Mouse (Mus musculus) liver, postnatal 0 days (tissue): ENCODE data around the gene Vmn1r203. TPM values are rescaled to one million over a fixed set of nuclear protein-coding genes. Genes with fewer than 3 reads are reported as not detected.
"Not testable (repeated sequence)": the region's sequence is repeated elsewhere in the genome, so short reads cannot be mapped to it uniquely, and the experiment has no call there.

ENCODE experiments used
- ATAC-seq: fragments of 200-750 bp; cut with Nextera tagmentation; 2 replicates; pipeline ENCODE4 v1.8.0; 2017; ENCODE audit warnings: mild to moderate bottlenecking, moderate library complexity
- DNase-seq: peaks from one replicate; pipeline ENCODE4 v3.0.0-alpha.2; 2016
- H3K27ac ChIP-seq: fragments of 300-500 bp; sonication (generic); 2 replicates; pipeline ENCODE4 v1.5.1; 2014; ENCODE audit warnings: antibody characterized with exemption, moderate library complexity, mild to moderate bottlenecking, low read depth
- H3K27me3 ChIP-seq: fragments of 300-500 bp; sonication (generic); 2 replicates; pipeline ENCODE4 v1.6.1; 2014; ENCODE audit warnings: low read length, control low read depth, mixed read lengths; ENCODE audit not compliant: insufficient read depth
- H3K36me3 ChIP-seq: fragments of 300-500 bp; sonication (generic); replicated peaks from 2 replicates; pipeline ENCODE4 v1.6.1; 2014; ENCODE audit warnings: mild to moderate bottlenecking, control low read depth, low read length, moderate library complexity, mixed read lengths; ENCODE audit not compliant: insufficient read depth
- H3K4me1 ChIP-seq: fragments of 300-500 bp; sonication (generic); 2 replicates; pipeline ENCODE4 v1.6.1; 2014; ENCODE audit warnings: antibody characterized with exemption, mild to moderate bottlenecking, control low read depth; ENCODE audit not compliant: insufficient read depth
- H3K4me2 ChIP-seq: fragments of 300-500 bp; sonication (generic); 2 replicates; pipeline ENCODE4 v1.6.1; 2014; ENCODE audit warnings: low read depth, mild to moderate bottlenecking, low read length, moderate library complexity, mixed read lengths
- H3K4me3 ChIP-seq: fragments of 300-500 bp; sonication (generic); 2 replicates; pipeline ENCODE4 v1.5.1; 2014; ENCODE audit warnings: low read depth, low read length
- H3K9ac ChIP-seq: fragments of 300-500 bp; sonication (generic); replicated peaks from 2 replicates; pipeline ENCODE4 v1.6.1; 2014; ENCODE audit warnings: mild to moderate bottlenecking, moderate library complexity
- H3K9me3 ChIP-seq: fragments of 300-500 bp; sonication (generic); 2 replicates; pipeline ENCODE4 v1.6.1; 2016; ENCODE audit warnings: mild to moderate bottlenecking, control low read depth, low read length, mixed read lengths
- CTCF ChIP-seq: sonication (generic); IDR thresholded peaks from 2 replicates; pipeline ENCODE4 v1.5.1; 2016; ENCODE audit warnings: antibody characterized with exemption, low read depth
- EP300 ChIP-seq: IDR thresholded peaks from 2 replicates; pipeline ENCODE4 v1.6.1; 2016; ENCODE audit warnings: antibody characterized with exemption, low read depth, mild to moderate bottlenecking
- WGBS: fragments of 180-500 bp; shearing (Covaris S2); extraction: QIAGEN DNeasy Blood & Tissue Kit; methylation state at CpG from one replicate; pipeline ENCODE4 v1.1.7; 2014; ENCODE audit not compliant: insufficient replicate concordance; 5-methylcytosine and 5-hydroxymethylcytosine counted together
- polyA plus RNA-seq: library from polyadenylated mRNA; unstranded; fragments of >200 nt; fragmentation: Nextera tagmentation; extraction: Ambion mirVana; gene quantifications from 2 replicates; pipeline ENCODE4 v1.2.1, GENCODE M21; 2015

Vmn1r203 gene
- not detected in 2 replicates for polyA plus RNA-seq

DNA sequence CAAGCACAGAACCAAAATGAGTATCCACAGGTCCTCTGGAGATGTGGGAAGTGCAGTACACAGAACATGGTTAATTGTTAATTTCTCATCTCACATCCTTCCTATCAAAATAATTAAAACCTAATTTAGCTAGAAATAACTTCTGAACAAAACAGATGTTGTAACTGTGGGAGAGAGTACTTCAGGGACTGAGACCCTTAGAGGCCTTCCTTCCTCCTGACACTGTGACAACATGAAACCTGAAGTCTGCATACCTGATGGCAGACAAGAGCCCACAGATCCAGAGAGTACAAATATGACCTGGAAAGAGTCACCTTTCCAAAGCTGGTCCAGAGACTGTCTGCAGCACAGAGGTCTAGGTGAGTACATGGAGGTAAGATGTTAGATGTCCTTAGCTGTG, at the start of gene Vmn1r203:
Gene Vmn1r203 (plus strand): TSS at position 301 of the 400 bp plus-strand sequence.
- H3K4me2 ChIP-seq: no peak within 1 kb of the TSS
- H3K9me3 ChIP-seq: no peaks in the 10 kb centered on the region
- no peaks in the 10 kb centered on the region for H3K36me3 ChIP-seq
- TF ChIP-seq EP300 (no peak), CTCF (no peak)
- no peak within 1 kb of the TSS for H3K27ac ChIP-seq
- DNase-seq: no peak
- H3K4me1 ChIP-seq: no peaks in the 10 kb centered on the region
- no peak within 1 kb of the TSS for H3K9ac ChIP-seq
- ATAC-seq: no peak
- H3K27me3 ChIP-seq: no peaks in the 10 kb centered on the region
- H3K4me3 ChIP-seq: no peak within 1 kb of the TSS

- no peaks in the 10 kb centered on the region for H3K4me1 ChIP-seq
- H3K27me3 ChIP-seq: no peaks in the 10 kb centered on the region
- no peaks in the 10 kb centered on the region for H3K36me3 ChIP-seq
- TF ChIP-seq CTCF (no peak), EP300 (no peak)
- ATAC-seq (no peak), DNase-seq (no peak)
- H3K4me2 ChIP-seq: no peak within 1 kb of the TSS
- H3K27ac ChIP-seq: no peak within 1 kb of the TSS
- WGBS: 50% methylated on average over 1 of the region's 1 CpGs
- no peaks in the 10 kb centered on the region for H3K9me3 ChIP-seq
- no peak within 1 kb of the TSS for H3K4me3 ChIP-seq
- no peak within 1 kb of the TSS for H3K9ac ChIP-seq
Measured at GRCm38 (mm10) chr13:22471623-22472022, 46.3 kb upstream of the Vmn1r203 start, which contains the start of gene Vmn1r201. Gene Vmn1r201 (plus strand): TSS chr13:22471923.

GRCm38 (mm10) chr13:22502431-22502830, 15.5 kb upstream of the Vmn1r203 start:
- H3K36me3 ChIP-seq: no peaks in the 10 kb centered on the region

DNA sequence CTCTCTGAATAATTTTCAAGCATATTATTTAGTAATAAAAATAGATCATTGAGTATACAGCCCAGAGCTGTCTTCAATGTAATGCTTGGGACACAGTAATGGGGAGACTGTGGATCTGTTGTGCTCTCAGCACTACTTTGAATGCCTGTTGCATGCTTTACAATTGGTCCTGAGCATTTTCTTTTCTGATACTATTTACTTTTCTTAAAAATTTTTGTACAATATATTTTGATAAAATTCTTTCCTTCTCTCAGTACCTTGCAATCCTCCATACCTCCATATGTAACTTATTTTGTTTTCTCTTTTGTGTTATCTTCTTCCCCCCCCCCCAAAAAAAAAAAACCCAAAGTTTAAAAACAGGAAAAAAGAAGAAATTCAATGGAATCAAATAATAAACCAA, 12.6 kb upstream of the Vmn1r203 start, which contains the start of gene Vmn1r202:
Gene Vmn1r202 (minus strand): TSS at position 101 of the 400 bp plus-strand sequence.
- TF ChIP-seq EP300 (no peak), CTCF (no peak)
- no peak within 1 kb of the TSS for H3K4me2 ChIP-seq
- no peak for DNase-seq

More at GRCm38 (mm10) chr13:22502431-22502830, 15.5 kb upstream of the Vmn1r203 start:
- WGBS: 69% methylated on average over 3 of the region's 3 CpGs
- no peak overlapping the region for H3K4me2 ChIP-seq
- no peak overlapping the region for H3K27ac ChIP-seq
- H3K9ac ChIP-seq: no peak overlapping the region
- no peaks in the 10 kb centered on the region for H3K4me1 ChIP-seq
- H3K9me3 ChIP-seq: no peaks in the 10 kb centered on the region
- ATAC-seq: no peak
- DNase-seq: no peak
- TF ChIP-seq CTCF: no peak
- no peak for TF ChIP-seq EP300
- no peaks in the 10 kb centered on the region for H3K27me3 ChIP-seq
- no peak overlapping the region for H3K4me3 ChIP-seq

DNA sequence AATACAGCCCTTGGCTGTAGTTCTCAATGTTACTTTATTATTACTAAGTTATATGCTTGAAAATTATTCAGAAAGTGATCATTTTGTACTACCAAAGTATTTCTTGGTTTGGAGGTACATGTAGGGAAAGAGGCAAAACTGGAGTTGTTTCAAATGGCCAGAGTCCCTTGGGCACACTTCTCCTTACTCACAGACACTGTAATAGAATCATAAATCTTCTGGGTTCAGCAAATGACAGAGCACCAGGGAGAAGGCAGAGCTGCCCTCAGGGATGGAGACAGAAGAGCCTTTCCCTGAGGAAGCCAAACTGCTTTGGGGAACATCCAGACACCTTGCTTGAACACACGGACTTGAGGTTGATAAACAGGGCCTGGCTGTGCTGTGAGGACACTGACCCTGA, 35.0 kb downstream of the Vmn1r203 start, which contains the start of gene Vmn1r204:
Gene Vmn1r204 (plus strand): TSS at position 301 of the 400 bp plus-strand sequence.
- not testable (repeated sequence) for ATAC-seq, H3K9me3 ChIP-seq, DNase-seq, H3K4me2 ChIP-seq, H3K36me3 ChIP-seq, H3K27ac ChIP-seq, H3K4me1 ChIP-seq, H3K4me3 ChIP-seq, H3K9ac ChIP-seq, H3K27me3 ChIP-seq
- 67% methylated on average over 1 of the region's 1 CpGs for WGBS

More for the DNA sequence above, 12.6 kb upstream of the Vmn1r203 start, which contains the start of gene Vmn1r202:
- H3K9ac ChIP-seq: no peak within 1 kb of the TSS
- ATAC-seq: no peak
- no peaks in the 10 kb centered on the region for H3K4me1 ChIP-seq
- H3K4me3 ChIP-seq: no peak within 1 kb of the TSS
- H3K27ac ChIP-seq: no peak within 1 kb of the TSS
- H3K27me3 ChIP-seq: no peaks in the 10 kb centered on the region
- H3K9me3 ChIP-seq: no peaks in the 10 kb centered on the region
- H3K36me3 ChIP-seq: no peaks in the 10 kb centered on the region

DNA sequence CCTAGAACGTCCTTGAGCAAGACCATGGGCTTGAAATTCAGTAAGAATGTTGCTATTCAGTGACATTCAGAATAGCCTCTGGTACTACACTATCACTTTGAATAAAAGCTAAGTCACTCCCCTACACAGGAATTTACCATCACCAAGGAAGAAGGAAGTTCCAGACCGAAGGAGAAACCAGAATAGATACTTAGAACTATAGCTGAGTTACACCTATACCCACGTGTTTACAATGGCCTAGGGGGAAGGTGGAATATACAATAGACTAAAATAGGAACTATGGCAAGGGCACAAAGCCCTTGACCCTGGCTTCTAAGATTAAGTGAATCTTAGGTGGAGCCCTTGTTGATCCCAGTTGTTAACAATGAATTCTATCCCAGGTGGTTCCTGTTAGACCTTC, 57.0 kb downstream of the Vmn1r203 start:
- not testable (repeated sequence) for H3K4me1 ChIP-seq, ATAC-seq, H3K27me3 ChIP-seq, H3K4me3 ChIP-seq, H3K4me2 ChIP-seq, H3K36me3 ChIP-seq, H3K9ac ChIP-seq, H3K27ac ChIP-seq, DNase-seq, H3K9me3 ChIP-seq
- WGBS: 67% methylated on average over 3 of the region's 3 CpGs

Other genes starting within 250 kb of the Vmn1r203 start
- not detected in 2 replicates for gene Vmn1r195, start 247.6 kb upstream of the Vmn1r203 start, polyA plus RNA-seq
- not detected in 2 replicates for gene Vmn1r196, start 228.2 kb upstream of the Vmn1r203 start, polyA plus RNA-seq
- not detected in 2 replicates for gene Vmn1r197, start 193.5 kb upstream of the Vmn1r203 start, polyA plus RNA-seq
- not detected in 2 replicates for gene Vmn1r198, start 167.8 kb upstream of the Vmn1r203 start, polyA plus RNA-seq
- not detected in 2 replicates for gene Vmn1r199, start 138.3 kb upstream of the Vmn1r203 start, polyA plus RNA-seq
- not detected in 2 replicates for gene Vmn1r200, start 127.7 kb upstream of the Vmn1r203 start, polyA plus RNA-seq
- gene Vmn1r201, start 46.2 kb upstream of the Vmn1r203 start, polyA plus RNA-seq: not detected in 2 replicates
- gene Vmn1r202, start 12.7 kb upstream of the Vmn1r203 start, polyA plus RNA-seq: not detected in 2 replicates
- not detected in 2 replicates for gene Vmn1r204, start 35.1 kb downstream of the Vmn1r203 start, polyA plus RNA-seq
- gene Vmn1r205, start 74.9 kb downstream of the Vmn1r203 start, polyA plus RNA-seq: not detected in 2 replicates
- gene Vmn1r206, start 106.1 kb downstream of the Vmn1r203 start, polyA plus RNA-seq: not detected in 2 replicates
- gene Vmn1r207-ps, start 211.5 kb downstream of the Vmn1r203 start, polyA plus RNA-seq: not detected in 2 replicates